Mouse (Mus musculus): ENCODE measurements around the gene Il12a. TPM values are rescaled to one million over a fixed set of nuclear protein-coding genes. Genes with fewer than 3 reads are reported as not detected.
"Not testable (repeated sequence)": the region's sequence is repeated elsewhere in the genome, so short reads cannot be mapped to it uniquely, and the experiment has no call there.

The Il12a gene
- total and polyA plus RNA-seq, 2 experiments from 2014 or later = 0.68 TPM; not detected in 1

- WGBS = 62% methylated on average over 8 of the region's 8 CpGs
- TF ChIP-seq CTCF (IDR thresholded peaks at IDR 0.05; ENCODE audit: low read depth) = no peak
- H3K4me3 ChIP-seq (ENCODE audit: low read length) = no peak overlapping the region
- H3K9me3 ChIP-seq (ENCODE audit: low read length) = no peaks in the 10 kb centered on the region
- no peak for DNase-seq (ENCODE audit: low spot score)
- H3K27ac ChIP-seq = no peak overlapping the region
- no peaks in the 10 kb centered on the region for H3K36me3 ChIP-seq (ENCODE audit: insufficient read depth, low read length)
- no peaks in the 10 kb centered on the region for H3K27me3 ChIP-seq (ENCODE audit: insufficient read depth, low read length)
- H3K4me2 ChIP-seq (ENCODE audit: low read depth, low read length) = no peak overlapping the region
- no peak for ATAC-seq
- H3K9ac ChIP-seq (replicated peaks; ENCODE audit: low read length) = no peak overlapping the region
- no peaks in the 10 kb centered on the region for H3K4me1 ChIP-seq (ENCODE audit: insufficient read depth, low read length)
These were observed 28.9 kb downstream of the Il12a start for GRCm38 (mm10) chr3:68719229-68719819.

GRCm38 (mm10) chr3:68720258-68720657 lies 29.8 kb downstream of the Il12a start:
- Histone ChIP-seq H3K27ac (no peak overlapping the region), H3K4me1 (ENCODE audit: insufficient read depth, low read length) (no peaks in the 10 kb centered on the region), H3K9me3 (ENCODE audit: low read length) (no peaks in the 10 kb centered on the region), H3K4me3 (ENCODE audit: low read length) (no peak overlapping the region), H3K9ac (replicated peaks; ENCODE audit: low read length) (no peak overlapping the region), H3K36me3 (ENCODE audit: insufficient read depth, low read length) (no peaks in the 10 kb centered on the region), H3K27me3 (ENCODE audit: insufficient read depth, low read length) (no peaks in the 10 kb centered on the region), H3K4me2 (ENCODE audit: low read depth, low read length) (no peak overlapping the region)
- DNase-seq (ENCODE audit: low spot score) (peak; percentile 53), ATAC-seq (peak; percentile 76; the same call in 1 of the 2 replicates)
- TF ChIP-seq CTCF (IDR thresholded peaks at IDR 0.05; ENCODE audit: low read depth) = peak; percentile 83
- WGBS = 39% methylated on average over 13 of the region's 13 CpGs

DNA sequence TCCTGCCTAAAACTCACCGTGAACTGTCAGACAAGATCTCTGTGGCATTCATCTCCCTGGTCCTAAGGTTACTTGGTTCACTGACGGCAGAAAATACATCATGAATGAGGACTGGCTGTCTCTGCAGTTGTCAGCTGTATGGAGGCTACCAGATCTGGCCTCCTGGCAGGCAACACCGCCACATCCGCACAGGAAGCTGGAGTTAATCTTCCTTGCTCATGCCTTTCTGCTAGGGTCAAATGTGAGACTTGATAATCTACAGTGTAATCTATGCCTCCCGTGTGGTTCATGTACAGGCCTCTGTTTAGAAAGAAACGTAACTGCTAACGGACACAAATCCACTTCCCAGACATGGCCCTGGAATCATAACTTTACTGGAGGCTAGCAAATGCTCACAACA lies 51.5 kb downstream of the Il12a start:
- DNase-seq (ENCODE audit: low spot score) = no peak
- H3K4me2 ChIP-seq (ENCODE audit: low read depth, low read length) = no peak overlapping the region
- H3K4me3 ChIP-seq (ENCODE audit: low read length) = no peak overlapping the region
- no peak for TF ChIP-seq CTCF (IDR thresholded peaks at IDR 0.05; ENCODE audit: low read depth)
- no peaks in the 10 kb centered on the region for H3K36me3 ChIP-seq (ENCODE audit: insufficient read depth, low read length)
- H3K27me3 ChIP-seq (ENCODE audit: insufficient read depth, low read length) = no peaks in the 10 kb centered on the region
- H3K27ac ChIP-seq = no peak overlapping the region
- no peaks in the 10 kb centered on the region for H3K4me1 ChIP-seq (ENCODE audit: insufficient read depth, low read length)
- no peak for ATAC-seq
- H3K9me3 ChIP-seq (ENCODE audit: low read length) = no peaks in the 10 kb centered on the region
- 71% methylated on average over 7 of the region's 7 CpGs for WGBS
- H3K9ac ChIP-seq (replicated peaks; ENCODE audit: low read length) = no peak overlapping the region

DNA sequence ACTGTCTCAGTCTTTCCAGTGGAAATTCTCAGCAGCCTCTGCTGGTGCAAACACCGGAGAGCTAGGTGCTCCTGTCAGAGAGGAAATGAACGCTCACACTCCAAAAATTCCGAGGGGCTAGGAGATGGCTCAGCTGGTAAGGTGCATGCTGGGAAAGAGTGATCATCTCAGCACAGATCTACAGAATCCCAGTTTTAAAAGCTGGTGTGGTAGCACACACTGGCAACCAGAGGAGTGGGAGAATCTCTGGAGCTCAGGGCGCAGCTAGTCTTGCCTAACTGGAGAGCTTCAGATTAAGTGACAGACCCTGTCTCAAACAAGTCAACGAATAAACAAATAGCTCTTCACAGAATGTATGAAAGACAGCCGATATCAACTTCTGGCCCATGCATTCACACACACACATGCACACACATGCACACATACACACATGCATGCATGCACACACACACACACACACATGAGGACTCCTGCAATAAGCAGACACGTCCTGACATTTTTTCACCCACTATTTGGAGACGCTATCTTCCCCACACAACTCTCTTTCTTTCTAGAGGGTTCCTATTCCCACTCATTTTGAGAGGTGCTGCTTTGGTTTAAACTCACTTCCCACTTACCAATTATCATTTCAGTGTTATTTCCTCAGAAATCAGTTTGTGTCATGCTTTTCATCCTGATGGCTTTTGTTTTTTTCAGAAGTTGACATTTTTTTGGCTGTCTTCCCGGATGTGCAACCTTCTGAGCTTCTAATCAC lies 52.5 kb downstream of the Il12a start:
- ATAC-seq (no peak), DNase-seq (ENCODE audit: low spot score) (no peak)
- Histone ChIP-seq H3K9me3 (ENCODE audit: low read length) (no peaks in the 10 kb centered on the region), H3K36me3 (ENCODE audit: insufficient read depth, low read length) (no peaks in the 10 kb centered on the region), H3K4me1 (ENCODE audit: insufficient read depth, low read length) (no peaks in the 10 kb centered on the region), H3K27ac (no peak overlapping the region), H3K9ac (replicated peaks; ENCODE audit: low read length) (no peak overlapping the region), H3K27me3 (ENCODE audit: insufficient read depth, low read length) (no peaks in the 10 kb centered on the region), H3K4me3 (ENCODE audit: low read length) (no peak overlapping the region), H3K4me2 (ENCODE audit: low read depth, low read length) (no peak overlapping the region)
- WGBS = 69% methylated on average over 9 of the region's 9 CpGs
- TF ChIP-seq CTCF (IDR thresholded peaks at IDR 0.05; ENCODE audit: low read depth) = no peak

GRCm38 (mm10) chr3:68743472-68743732 lies 53.0 kb downstream of the Il12a start:
- Histone ChIP-seq H3K27me3 (ENCODE audit: insufficient read depth, low read length) (no peaks in the 10 kb centered on the region), H3K4me2 (ENCODE audit: low read depth, low read length) (no peak overlapping the region), H3K9ac (replicated peaks; ENCODE audit: low read length) (no peak overlapping the region), H3K27ac (no peak overlapping the region), H3K9me3 (ENCODE audit: low read length) (no peaks in the 10 kb centered on the region), H3K4me3 (ENCODE audit: low read length) (no peak overlapping the region), H3K36me3 (ENCODE audit: insufficient read depth, low read length) (no peaks in the 10 kb centered on the region), H3K4me1 (ENCODE audit: insufficient read depth, low read length) (no peaks in the 10 kb centered on the region)
- no peak for TF ChIP-seq CTCF (IDR thresholded peaks at IDR 0.05; ENCODE audit: low read depth)
- WGBS = 25% methylated on average over 3 of the region's 3 CpGs
- ATAC-seq = no peak
- DNase-seq (ENCODE audit: low spot score) = no peak

- peak; percentile 75 for DNase-seq (ENCODE audit: low spot score)
- no peaks in the 10 kb centered on the region for H3K9me3 ChIP-seq (ENCODE audit: low read length)
These were observed 53.7 kb downstream of the Il12a start for GRCm38 (mm10) chr3:68744162-68744561.

GRCm38 (mm10) chr3:68745033-68745432 lies 54.6 kb downstream of the Il12a start:
- no peak for TF ChIP-seq CTCF (IDR thresholded peaks at IDR 0.05; ENCODE audit: low read depth)
- H3K27ac ChIP-seq = no peak overlapping the region
- H3K4me3 ChIP-seq (ENCODE audit: low read length) = no peak overlapping the region
- H3K4me2 ChIP-seq (ENCODE audit: low read depth, low read length) = no peak overlapping the region
- no peaks in the 10 kb centered on the region for H3K9me3 ChIP-seq (ENCODE audit: low read length)
- ATAC-seq = no peak
- no peaks in the 10 kb centered on the region for H3K4me1 ChIP-seq (ENCODE audit: insufficient read depth, low read length)
- DNase-seq (ENCODE audit: low spot score) = no peak
- H3K27me3 ChIP-seq (ENCODE audit: insufficient read depth, low read length) = no peaks in the 10 kb centered on the region
- H3K9ac ChIP-seq (replicated peaks; ENCODE audit: low read length) = no peak overlapping the region
- no peaks in the 10 kb centered on the region for H3K36me3 ChIP-seq (ENCODE audit: insufficient read depth, low read length)
- 85% methylated on average over 5 of the region's 5 CpGs for WGBS

More at GRCm38 (mm10) chr3:68744162-68744561, 53.7 kb downstream of the Il12a start:
- peak; percentile 40; the same call in 1 of the 2 replicates for ATAC-seq
- Histone ChIP-seq H3K27ac (no peak overlapping the region), H3K36me3 (ENCODE audit: insufficient read depth, low read length) (no peaks in the 10 kb centered on the region), H3K4me3 (ENCODE audit: low read length) (no peak overlapping the region), H3K4me1 (ENCODE audit: insufficient read depth, low read length) (no peaks in the 10 kb centered on the region), H3K9ac (replicated peaks; ENCODE audit: low read length) (no peak overlapping the region), H3K4me2 (ENCODE audit: low read depth, low read length) (no peak overlapping the region), H3K27me3 (ENCODE audit: insufficient read depth, low read length) (no peaks in the 10 kb centered on the region)
- 76% methylated on average over 1 of the region's 1 CpGs for WGBS
- peak; percentile 65 for TF ChIP-seq CTCF (IDR thresholded peaks at IDR 0.05; ENCODE audit: low read depth)

DNA sequence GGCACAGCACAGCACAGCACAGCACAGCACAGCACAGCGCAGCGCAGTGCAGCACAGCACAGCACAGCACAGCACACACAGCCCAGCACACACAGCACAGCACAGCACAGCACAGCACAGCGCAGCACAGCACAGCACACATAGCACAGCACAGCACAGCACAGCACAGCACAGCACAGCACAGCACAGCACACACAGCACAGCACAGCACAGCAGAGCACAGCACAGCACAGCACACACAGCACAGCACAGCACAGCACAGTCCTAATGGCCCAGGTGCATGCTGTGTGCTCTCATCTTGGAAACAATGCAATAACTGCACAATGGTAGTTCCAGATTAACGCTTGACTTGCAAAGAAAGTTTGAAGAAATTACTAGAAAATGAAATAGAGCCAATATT lies 55.8 kb downstream of the Il12a start:
- H3K36me3 ChIP-seq (ENCODE audit: insufficient read depth, low read length); H3K4me2 ChIP-seq (ENCODE audit: low read depth, low read length); H3K9me3 ChIP-seq (ENCODE audit: low read length); ATAC-seq; H3K27me3 ChIP-seq (ENCODE audit: insufficient read depth, low read length); H3K27ac ChIP-seq; DNase-seq (ENCODE audit: low spot score); H3K4me3 ChIP-seq (ENCODE audit: low read length); H3K4me1 ChIP-seq (ENCODE audit: insufficient read depth, low read length); H3K9ac ChIP-seq (replicated peaks; ENCODE audit: low read length): not testable (repeated sequence)
- 90% methylated on average over 4 of the region's 4 CpGs for WGBS

All from hindbrain, postnatal 0 days (tissue).